Mouse (Mus musculus) kidney, postnatal 36 days (tissue): ENCODE measurements around the gene Scyl3.

Experiments
- DNase-seq, 2 experiments: peaks; one replicate each; pipeline ENCODE4 v3.0.0; 2021 to 2022; ENCODE audit warnings: mixed read lengths in 2 of 2

Gene Scyl3

GRCm38 (mm10) chr1:163928846-163929245 lies at the start of gene Scyl3:
TSS of gene Scyl3 (plus strand) at chr1:163929100.
- no peak for DNase-seq

- DNase-seq = no peak
Observed at GRCm38 (mm10) chr1:163889629-163890028, 39.3 kb upstream of the Scyl3 start.

GRCm38 (mm10) chr1:163893294-163893693 lies 35.6 kb upstream of the Scyl3 start:
- no peak for DNase-seq

- DNase-seq = no peak
Observed at GRCm38 (mm10) chr1:163893774-163894527, 34.9 kb upstream of the Scyl3 start.

- no peak for DNase-seq
Observed at GRCm38 (mm10) chr1:163898291-163898764, 30.6 kb upstream of the Scyl3 start.

GRCm38 (mm10) chr1:163899575-163899974 lies 29.3 kb upstream of the Scyl3 start:
- no peak for DNase-seq

GRCm38 (mm10) chr1:163900168-163900567 lies 28.7 kb upstream of the Scyl3 start:
- DNase-seq = no peak

- no peak for DNase-seq
Observed at GRCm38 (mm10) chr1:163903411-163903810, 25.5 kb upstream of the Scyl3 start.

- DNase-seq = no peak
Observed at GRCm38 (mm10) chr1:163907007-163907811, 21.7 kb upstream of the Scyl3 start.

- no peak for DNase-seq
Observed at GRCm38 (mm10) chr1:163908389-163908788, 20.5 kb upstream of the Scyl3 start.

GRCm38 (mm10) chr1:163910343-163910742 lies 18.6 kb upstream of the Scyl3 start:
- DNase-seq = peak; percentile 41 to 52

- no peak for DNase-seq
Observed at GRCm38 (mm10) chr1:163910785-163911184, 18.1 kb upstream of the Scyl3 start.

GRCm38 (mm10) chr1:163911981-163912380 lies 16.9 kb upstream of the Scyl3 start:
- DNase-seq = no peak

- no peak for DNase-seq
Observed at GRCm38 (mm10) chr1:163917349-163918160, 11.3 kb upstream of the Scyl3 start.

- DNase-seq = no peak
Observed at GRCm38 (mm10) chr1:163924093-163924492, 4.8 kb upstream of the Scyl3 start.

GRCm38 (mm10) chr1:163929636-163930457 lies 947 bp downstream of the Scyl3 start:
- DNase-seq = peak; percentile 90 to 94

GRCm38 (mm10) chr1:163930458-163930794 lies 1.5 kb downstream of the Scyl3 start:
- DNase-seq = peak in 1 of 2 experiments; percentile 4

- no peak for DNase-seq
Observed at GRCm38 (mm10) chr1:163931801-163932200, 2.9 kb downstream of the Scyl3 start.

- DNase-seq = no peak
Observed at GRCm38 (mm10) chr1:163934591-163934990, 5.7 kb downstream of the Scyl3 start.

GRCm38 (mm10) chr1:163942056-163942455 lies 13.2 kb downstream of the Scyl3 start:
- DNase-seq = no peak

- peak; percentile 60 to 63 for DNase-seq
Observed at GRCm38 (mm10) chr1:163953396-163953795, 24.5 kb downstream of the Scyl3 start.

GRCm38 (mm10) chr1:163958036-163958435 lies 29.1 kb downstream of the Scyl3 start:
- no peak for DNase-seq
